Mouse (Mus musculus) adrenal gland, postnatal 4 days (tissue): ENCODE measurements at regions not wholly inside any gene's neighbourhood (a gene's known extent, or its start where the extent isn't known, plus 50 kb on each side); places are given as distances from the start of the nearest gene placed in this dataset.

ENCODE experiments used
- DNase-seq, 2 experiments: peaks; one replicate each; pipeline ENCODE4 v3.0.0; 2021 to 2022; ENCODE audit warnings: low spot score in 2 of 2, mixed read lengths in 2 of 2

DNA sequence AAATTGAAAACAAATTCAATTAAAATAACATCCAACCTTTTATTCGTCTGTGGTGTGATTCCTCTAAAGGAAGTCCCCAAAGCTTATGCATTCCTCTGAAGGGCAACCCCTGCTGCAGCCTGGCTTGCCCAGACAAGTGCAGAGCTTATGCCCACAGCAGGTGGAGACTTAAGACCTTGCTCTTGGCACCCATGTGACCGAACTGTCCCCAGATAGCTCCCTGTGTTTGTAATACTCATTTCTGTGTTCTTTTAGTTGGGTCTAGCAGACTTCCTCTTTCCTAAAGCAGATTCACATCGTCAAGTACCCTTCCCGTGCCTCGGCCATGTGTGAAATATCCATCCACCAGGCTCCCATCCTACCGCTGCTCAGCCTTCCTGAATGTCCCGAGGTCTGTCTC lies 723.1 kb upstream of the 4930452B06Rik start:
- no peak for DNase-seq
